Mouse (Mus musculus): Measurements from ENCODE around the gene Usp5.

DNA sequence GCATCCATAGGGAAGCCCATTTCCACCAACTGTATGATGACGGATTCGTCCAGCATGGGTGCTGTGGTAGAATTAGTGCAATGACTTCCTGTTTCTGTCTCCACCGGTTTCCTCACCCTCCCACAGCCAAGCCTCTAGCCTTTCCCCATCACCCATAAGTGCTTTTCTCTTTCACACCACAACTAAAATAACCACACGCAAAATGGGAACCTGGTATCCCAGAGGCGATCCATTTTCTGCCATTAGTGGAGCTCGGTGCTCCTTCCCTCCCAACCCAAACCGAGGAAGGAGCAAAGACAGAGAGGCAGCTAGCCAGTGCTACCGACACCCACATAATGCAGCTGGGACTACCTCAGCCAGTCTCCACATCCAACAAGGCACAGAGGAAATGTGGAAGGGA is 11.3 kb downstream of the Usp5 start:
- no peak for TF ChIP-seq CTCF (IDR thresholded peaks at IDR 0.05; ENCODE audit: low read depth, low read length)
- no peak for TF ChIP-seq POLR2A (IDR thresholded peaks at IDR 0.05; ENCODE audit: insufficient read depth, low read length)
